Mouse (Mus musculus): ENCODE results near the gene Mrps23. TPM values are rescaled to one million over a fixed set of nuclear protein-coding genes. Genes with fewer than 3 reads are reported as not detected.

Gene Mrps23
- polyA plus RNA-seq, 1 experiment from 2014 or later: 105 TPM

- H3K9ac ChIP-seq (ENCODE audit: low read length): no peak overlapping the region
- ATAC-seq (replicated peaks; ENCODE audit: extremely low read depth, insufficient read depth, low FRiP score): no peak
- H3K9me3 ChIP-seq (replicated peaks; ENCODE audit: control insufficient read depth, low read length): no peaks in the 10 kb centered on the region
- no peaks in the 10 kb centered on the region for H3K36me3 ChIP-seq (ENCODE audit: control insufficient read depth, insufficient read depth)
- no peak overlapping the region for H3K27ac ChIP-seq (ENCODE audit: low read length)
- no peaks in the 10 kb centered on the region; the same call in 1 of the 2 replicates for H3K27me3 ChIP-seq (ENCODE audit: control insufficient read depth, insufficient read depth, low read length)
- WGBS: 82% methylated on average over 3 of the region's 3 CpGs
- H3K4me3 ChIP-seq (ENCODE audit: low read length): no peak overlapping the region
- H3K4me1 ChIP-seq (ENCODE audit: control insufficient read depth, insufficient read depth, low read length): peaks cover 36% of the 10 kb centered on the region
- no peak overlapping the region for H3K4me2 ChIP-seq (ENCODE audit: low read depth, low read length)
Observed at GRCm38 (mm10) chr11:88170606-88171005, 33.6 kb upstream of the Mrps23 start.

GRCm38 (mm10) chr11:88171876-88172442 is 32.2 kb upstream of the Mrps23 start:
- WGBS: 70% methylated on average over 15 of the region's 15 CpGs
- ATAC-seq (replicated peaks; ENCODE audit: extremely low read depth, insufficient read depth, low FRiP score): no peak
- Histone ChIP-seq H3K27me3 (ENCODE audit: control insufficient read depth, insufficient read depth, low read length) (no peaks in the 10 kb centered on the region; the same call in 1 of the 2 replicates), H3K9me3 (replicated peaks; ENCODE audit: control insufficient read depth, low read length) (no peaks in the 10 kb centered on the region), H3K9ac (ENCODE audit: low read length) (peak overlapping the region; percentile 57; the same call in 1 of the 2 replicates), H3K27ac (ENCODE audit: low read length) (peak overlapping the region; percentile 27; the same call in 1 of the 2 replicates), H3K4me3 (ENCODE audit: low read length) (no peak overlapping the region), H3K4me2 (ENCODE audit: low read depth, low read length) (no peak overlapping the region), H3K4me1 (ENCODE audit: control insufficient read depth, insufficient read depth, low read length) (peaks cover 25% of the 10 kb centered on the region), H3K36me3 (ENCODE audit: control insufficient read depth, insufficient read depth) (no peaks in the 10 kb centered on the region)

DNA sequence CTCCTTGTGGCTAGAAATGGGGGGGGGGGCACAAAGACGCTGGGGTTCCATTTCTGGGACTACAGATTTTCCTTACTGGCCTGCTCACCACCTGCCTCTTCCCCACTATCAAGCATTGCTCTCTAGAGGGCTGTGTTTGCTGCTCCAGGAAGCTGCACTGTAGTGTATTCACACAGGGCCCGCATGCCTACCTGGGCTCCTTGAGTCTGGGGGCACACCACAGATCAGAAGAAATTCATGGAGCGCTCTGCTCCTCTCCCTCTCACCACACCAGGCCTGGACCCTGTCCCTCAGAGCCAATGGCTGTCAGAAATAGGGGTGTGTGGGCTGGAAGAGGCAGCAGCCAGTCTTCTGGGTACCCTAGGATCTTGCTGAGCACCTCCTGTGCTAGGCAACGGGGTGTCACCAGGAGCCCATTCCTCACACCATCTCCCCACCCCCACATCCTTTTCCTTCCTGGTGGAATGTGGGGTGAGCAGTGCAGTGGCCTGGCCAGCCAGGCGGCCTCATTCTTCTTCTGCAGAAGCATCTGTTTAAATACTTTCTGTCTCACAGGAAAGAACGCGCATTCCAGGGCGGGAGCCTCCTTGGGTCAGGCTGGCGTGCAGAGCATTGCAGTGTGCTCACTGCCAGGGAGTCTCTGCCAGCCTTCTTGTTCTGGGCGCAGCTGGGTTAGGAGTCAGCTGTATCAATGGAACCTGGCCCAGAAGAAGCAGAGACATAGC is 31.4 kb upstream of the Mrps23 start:
- peaks cover 25% of the 10 kb centered on the region for H3K4me1 ChIP-seq (ENCODE audit: control insufficient read depth, insufficient read depth, low read length)
- H3K27me3 ChIP-seq (ENCODE audit: control insufficient read depth, insufficient read depth, low read length): no peaks in the 10 kb centered on the region; the same call in 1 of the 2 replicates
- H3K4me3 ChIP-seq (ENCODE audit: low read length): no peak overlapping the region
- H3K4me2 ChIP-seq (ENCODE audit: low read depth, low read length): peak overlapping the region; percentile 25
- peak; percentile 80 for ATAC-seq (replicated peaks; ENCODE audit: extremely low read depth, insufficient read depth, low FRiP score)
- peak overlapping the region; percentile 77 for H3K27ac ChIP-seq (ENCODE audit: low read length)
- WGBS: 23% methylated on average over 10 of the region's 10 CpGs
- peak overlapping the region; percentile 57 for H3K9ac ChIP-seq (ENCODE audit: low read length)
- H3K36me3 ChIP-seq (ENCODE audit: control insufficient read depth, insufficient read depth): no peaks in the 10 kb centered on the region
- H3K9me3 ChIP-seq (replicated peaks; ENCODE audit: control insufficient read depth, low read length): no peaks in the 10 kb centered on the region

- H3K9me3 ChIP-seq (replicated peaks; ENCODE audit: control insufficient read depth, low read length): no peaks in the 10 kb centered on the region
- no peaks in the 10 kb centered on the region; the same call in 1 of the 2 replicates for H3K27me3 ChIP-seq (ENCODE audit: control insufficient read depth, insufficient read depth, low read length)
- 22% methylated on average over 9 of the region's 9 CpGs for WGBS
- H3K27ac ChIP-seq (ENCODE audit: low read length): peak overlapping the region; percentile 77
- no peak overlapping the region for H3K4me3 ChIP-seq (ENCODE audit: low read length)
- ATAC-seq (replicated peaks; ENCODE audit: extremely low read depth, insufficient read depth, low FRiP score): 0 out of 2 replicates have a peak, but pooled peaks have one; percentile 8
- peak overlapping the region; percentile 57 for H3K9ac ChIP-seq (ENCODE audit: low read length)
- no peaks in the 10 kb centered on the region for H3K36me3 ChIP-seq (ENCODE audit: control insufficient read depth, insufficient read depth)
- peak overlapping the region; percentile 21; the same call in 1 of the 2 replicates for H3K4me2 ChIP-seq (ENCODE audit: low read depth, low read length)
- H3K4me1 ChIP-seq (ENCODE audit: control insufficient read depth, insufficient read depth, low read length): peaks cover 25% of the 10 kb centered on the region
Observed at GRCm38 (mm10) chr11:88173386-88174025, 30.7 kb upstream of the Mrps23 start.

DNA sequence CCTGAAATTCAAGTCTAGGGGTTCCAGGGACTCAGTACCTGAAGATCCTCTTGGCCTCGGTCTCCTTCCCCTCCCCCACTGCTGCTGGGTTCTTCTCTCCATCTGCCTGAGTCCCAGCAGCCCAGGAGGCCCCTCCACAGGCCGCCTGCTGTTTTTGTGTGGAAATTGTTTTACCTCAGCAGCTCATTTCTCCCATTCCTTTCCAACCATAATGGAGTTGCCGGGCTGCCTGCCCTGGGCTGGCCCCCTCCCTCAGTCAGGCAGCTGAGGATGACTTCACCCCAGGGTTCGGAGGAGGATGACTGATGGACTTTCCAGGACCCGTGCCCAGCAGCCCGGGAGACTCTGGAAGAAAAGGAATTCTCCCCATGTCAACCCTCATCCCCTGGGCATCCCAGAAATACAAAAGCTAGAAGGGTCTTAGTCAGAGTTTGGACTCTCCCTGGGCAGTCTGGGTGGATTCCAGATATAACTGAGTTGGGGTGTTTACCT is 23.7 kb upstream of the Mrps23 start:
- 8% methylated on average over 6 of the region's 6 CpGs for WGBS
- H3K27me3 ChIP-seq (ENCODE audit: control insufficient read depth, insufficient read depth, low read length): no peaks in the 10 kb centered on the region
- H3K9me3 ChIP-seq (replicated peaks; ENCODE audit: control insufficient read depth, low read length): no peaks in the 10 kb centered on the region
- H3K4me1 ChIP-seq (ENCODE audit: control insufficient read depth, insufficient read depth, low read length): peaks cover 25% of the 10 kb centered on the region
- H3K9ac ChIP-seq (ENCODE audit: low read length): peak overlapping the region; percentile 68
- H3K36me3 ChIP-seq (ENCODE audit: control insufficient read depth, insufficient read depth): peaks cover 6% of the 10 kb centered on the region; the same call in 1 of the 2 replicates
- H3K27ac ChIP-seq (ENCODE audit: low read length): peak overlapping the region; percentile 97
- peak; percentile 33 for ATAC-seq (replicated peaks; ENCODE audit: extremely low read depth, insufficient read depth, low FRiP score)
- H3K4me2 ChIP-seq (ENCODE audit: low read depth, low read length): peak overlapping the region; percentile 46
- H3K4me3 ChIP-seq (ENCODE audit: low read length): no peak overlapping the region; the same call in 1 of the 2 replicates

GRCm38 (mm10) chr11:88180959-88181619 is 23.1 kb upstream of the Mrps23 start:
- Histone ChIP-seq H3K27ac (ENCODE audit: low read length) (peak overlapping the region; percentile 97), H3K4me3 (ENCODE audit: low read length) (no peak overlapping the region; the same call in 1 of the 2 replicates), H3K36me3 (ENCODE audit: control insufficient read depth, insufficient read depth) (peaks cover 6% of the 10 kb centered on the region; the same call in 1 of the 2 replicates), H3K27me3 (ENCODE audit: control insufficient read depth, insufficient read depth, low read length) (no peaks in the 10 kb centered on the region), H3K4me2 (ENCODE audit: low read depth, low read length) (peak overlapping the region; percentile 46), H3K9me3 (replicated peaks; ENCODE audit: control insufficient read depth, low read length) (no peaks in the 10 kb centered on the region), H3K9ac (ENCODE audit: low read length) (peak overlapping the region; percentile 68), H3K4me1 (ENCODE audit: control insufficient read depth, insufficient read depth, low read length) (peaks cover 25% of the 10 kb centered on the region)
- ATAC-seq (replicated peaks; ENCODE audit: extremely low read depth, insufficient read depth, low FRiP score): peak; percentile 89
- 5% methylated on average over 16 of the region's 16 CpGs for WGBS

- Histone ChIP-seq H3K4me1 (ENCODE audit: control insufficient read depth, insufficient read depth, low read length) (peaks cover 38% of the 10 kb centered on the region), H3K36me3 (ENCODE audit: control insufficient read depth, insufficient read depth) (peaks cover 6% of the 10 kb centered on the region; the same call in 1 of the 2 replicates), H3K27me3 (ENCODE audit: control insufficient read depth, insufficient read depth, low read length) (no peaks in the 10 kb centered on the region), H3K9me3 (replicated peaks; ENCODE audit: control insufficient read depth, low read length) (no peaks in the 10 kb centered on the region), H3K9ac (ENCODE audit: low read length) (no peak overlapping the region), H3K27ac (ENCODE audit: low read length) (no peak overlapping the region), H3K4me2 (ENCODE audit: low read depth, low read length) (no peak overlapping the region), H3K4me3 (ENCODE audit: low read length) (no peak overlapping the region)
- no peak for ATAC-seq (replicated peaks; ENCODE audit: extremely low read depth, insufficient read depth, low FRiP score)
- 77% methylated on average over 17 of the region's 17 CpGs for WGBS
Observed at GRCm38 (mm10) chr11:88184632-88185180, 19.5 kb upstream of the Mrps23 start.

Data from heart, embryonic 16.5 days (tissue).